12 mouse cellular contexts compared by ENCODE assay signal in genomic region chr10:68001456-68001855, GRCm38 (mm10). TPM values are rescaled to one million over a fixed set of nuclear protein-coding genes. Genes with fewer than 3 reads are reported as not detected.
A peak's percentile ranks its signal among the peaks of the same experiment; 100 is the strongest.
DNase-seq lines count a peak whose midpoint lies in the region; ATAC-seq and TF ChIP-seq lines count a peak whose summit lies in the region.
"Had no signal": no experiment of that assay in that cellular context is flagged by ENCODE, and none has a peak within 500 bp of the region (broad histone marks: within the 10 kb centered on the region; RNA-seq: fewer than 3 reads in every experiment).

No protein-coding gene starts in this region.

- H3K27me3 ChIP-seq in liver, adult 2 months (ENCODE audit: control insufficient read depth, insufficient read depth, low read length), result no peaks in the 10 kb centered on the region
- H3K27me3 ChIP-seq in liver, embryonic 11.5 days (replicated peaks; ENCODE audit: control insufficient read depth, insufficient read depth, low read length), result no peaks in the 10 kb centered on the region
- no peaks in the 10 kb centered on the region for H3K27me3 ChIP-seq in heart, embryonic 11.5 days (ENCODE audit: control insufficient read depth, insufficient read depth, low read length)

- H3K9me3 ChIP-seq in liver, embryonic 11.5 days (ENCODE audit: control insufficient read depth, low read length), result no peaks in the 10 kb centered on the region
- no peaks in the 10 kb centered on the region for H3K9me3 ChIP-seq in heart, embryonic 11.5 days (replicated peaks; ENCODE audit: control insufficient read depth, low read length)
- H3K9me3 ChIP-seq: embryonic facial prominence, embryonic 10.5 days; heart, embryonic 10.5 days had no signal

- no peak for DNase-seq in liver, adult 2 months (ENCODE audit: extremely low read depth, low read depth, low spot score)
- DNase-seq in liver, embryonic 11.5 days (ENCODE audit: low spot score), result no peak
- peak; percentile 13 for DNase-seq in 416B (ENCODE audit: low read depth)
- DNase-seq in CD4-positive helper T cell, adult 2 months (ENCODE audit: low read depth, low spot score), result peak; percentile 12
- DNase-seq in adrenal gland, postnatal 36 days, result no peak
- DNase-seq: heart, postnatal 4 days; kidney, postnatal 14 days; right cerebral cortex, adult 18-20 months had no signal

- H3K36me3 ChIP-seq in liver, adult 2 months (ENCODE audit: control insufficient read depth, insufficient read depth, low read length), result no peaks in the 10 kb centered on the region
- H3K36me3 ChIP-seq in liver, embryonic 11.5 days (ENCODE audit: control insufficient read depth, insufficient read depth, low read length), result no peaks in the 10 kb centered on the region
- H3K36me3 ChIP-seq in heart, embryonic 11.5 days (ENCODE audit: control insufficient read depth, insufficient read depth, low read length), result no peaks in the 10 kb centered on the region

- no peak overlapping the region for H3K4me2 ChIP-seq in liver, embryonic 11.5 days
- H3K4me2 ChIP-seq in heart, embryonic 11.5 days, result no peak overlapping the region

- no peak overlapping the region for H3K4me3 ChIP-seq in liver, adult 2 months (ENCODE audit: insufficient read depth, low read depth, low read length)
- H3K4me3 ChIP-seq in liver, embryonic 11.5 days (ENCODE audit: low read depth, low read length), result no peak overlapping the region
- H3K4me3 ChIP-seq in bone marrow, adult 2 months (replicated peaks; ENCODE audit: control insufficient read depth, low read depth, low read length), result no peak overlapping the region
- no peak overlapping the region for H3K4me3 ChIP-seq in heart, embryonic 11.5 days (ENCODE audit: low read depth, low read length)
- H3K4me3 ChIP-seq: embryonic facial prominence, embryonic 10.5 days; heart, embryonic 10.5 days had no signal

- 0 out of 2 replicates have a peak, but pooled peaks have one; percentile 30 for TF ChIP-seq CTCF in liver, adult 2 months (IDR thresholded peaks at IDR 0.05; ENCODE audit: low read depth, low read length)
- TF ChIP-seq CTCF in bone marrow, adult 2 months (IDR thresholded peaks at IDR 0.05; ENCODE audit: control insufficient read depth, insufficient read depth, low read length), result peak; percentile 31; the same call in 1 of the 2 replicates

- no peak for ATAC-seq in liver, embryonic 11.5 days (replicated peaks; ENCODE audit: low FRiP score)
- no peak for ATAC-seq in heart, embryonic 11.5 days (replicated peaks; ENCODE audit: insufficient number of reproducible peaks, low FRiP score, low TSS enrichment)

- peaks cover 2% of the 10 kb centered on the region; the same call in 1 of the 2 replicates for H3K4me1 ChIP-seq in liver, adult 2 months (ENCODE audit: control insufficient read depth, insufficient read depth, low read length)
- no peaks in the 10 kb centered on the region for H3K4me1 ChIP-seq in liver, embryonic 11.5 days (replicated peaks; ENCODE audit: control insufficient read depth, insufficient read depth, low read length)
- no peaks in the 10 kb centered on the region; the same call in 1 of the 2 replicates for H3K4me1 ChIP-seq in bone marrow, adult 2 months (ENCODE audit: control insufficient read depth, insufficient read depth, low read length)
- no peaks in the 10 kb centered on the region for H3K4me1 ChIP-seq in heart, embryonic 11.5 days (ENCODE audit: control insufficient read depth, insufficient read depth, low read length)

- no peaks in the 10 kb centered on the region for H3K79me2 ChIP-seq in liver, adult 2 months (ENCODE audit: control insufficient read depth, insufficient read depth, low read length)

- no peak overlapping the region for H3K9ac ChIP-seq in liver, adult 2 months (ENCODE audit: low read depth, low read length)
- no peak overlapping the region for H3K9ac ChIP-seq in liver, embryonic 11.5 days (ENCODE audit: low read depth, low read length)
- H3K9ac ChIP-seq in heart, embryonic 11.5 days (ENCODE audit: low read depth, low read length), result no peak overlapping the region

- H3K27ac ChIP-seq in liver, adult 2 months (replicated peaks; ENCODE audit: insufficient read depth, low read depth, low read length), result no peak overlapping the region
- no peak overlapping the region for H3K27ac ChIP-seq in liver, embryonic 11.5 days (ENCODE audit: low read depth, low read length)
- H3K27ac ChIP-seq in bone marrow, adult 2 months (ENCODE audit: control insufficient read depth, insufficient read depth, low read depth, low read length, poor library complexity), result no peak overlapping the region
- no peak overlapping the region for H3K27ac ChIP-seq in heart, embryonic 11.5 days (ENCODE audit: low read depth, low read length)
- H3K27ac ChIP-seq: embryonic facial prominence, embryonic 10.5 days; heart, embryonic 10.5 days had no signal

- TF ChIP-seq POLR2A in liver, adult 2 months (IDR thresholded peaks at IDR 0.05; ENCODE audit: extremely low read depth, insufficient read depth, low read length), result no peak
- no peak for TF ChIP-seq POLR2A in bone marrow, adult 2 months (IDR thresholded peaks at IDR 0.05; ENCODE audit: borderline replicate concordance, control insufficient read depth, low read depth, low read length)

- WGBS in liver, adult 2 months, result 93% methylated on average over 6 of the region's 6 CpGs
- WGBS in liver, embryonic 11.5 days, result 86% methylated on average over 6 of the region's 6 CpGs
- WGBS in bone marrow, adult 2 months, result 88% methylated on average over 6 of the region's 6 CpGs
- 86% methylated on average over 6 of the region's 6 CpGs for WGBS in heart, embryonic 11.5 days (ENCODE audit: insufficient replicate concordance)

RNA-seq across cellular contexts. Expression of gene Rtkn2, which starts 22.1 kb away (rescaled TPM):
- total RNA-seq in liver, adult 2 months (2014; rRNA removed), result 0.07 and 0.09 TPM in 2 replicates
- not detected in 2 replicates for polyA plus RNA-seq in liver, adult 2 months (2012; rRNA removed)
- 4.9 and 5.7 TPM in 2 replicates for polyA plus RNA-seq in liver, embryonic 11.5 days (2014; fragmentation: Nextera tagmentation; extraction: Ambion mirVana)
- polyA plus RNA-seq in bone marrow, adult 2 months (2011; ENCODE audit: insufficient read depth, insufficient read length, low replicate concordance, missing spikeins), result 1.0 and 2.5 TPM in 2 replicates
- under 1 TPM; 0.17 to 0.46 TPM for total RNA-seq in adrenal gland, postnatal 36 days (2021)
- polyA plus RNA-seq in heart, embryonic 11.5 days (2014; fragmentation: Nextera tagmentation; extraction: Ambion mirVana), result 6.5 and 7.2 TPM in 2 replicates

Comparison
In these comparisons a context has a peak if more than half of its experiments do, and no peak if none do; other contexts are left out.
1. DNase-seq: peak in 416B (single experiment) and CD4-positive helper T cell, adult 2 months (single experiment); none in liver, adult 2 months (single experiment), liver, embryonic 11.5 days (single experiment) and adrenal gland, postnatal 36 days (0 of 2).